Mouse (Mus musculus) lung, postnatal 0 days (tissue): ENCODE results near the gene Adgrg2.

Source experiments
- CTCF ChIP-seq: IDR thresholded peaks from 2 replicates; pipeline ENCODE4 v1.5.1; 2016; ENCODE audit warnings: antibody characterized with exemption, mild to moderate bottlenecking
- EP300 ChIP-seq: IDR thresholded peaks from 2 replicates; pipeline ENCODE4 v1.6.1; 2016; ENCODE audit warnings: antibody characterized with exemption, mild to moderate bottlenecking, control low read depth

GRCm38 (mm10) chrX:160390464-160390956, at the start of gene Adgrg2:
- TF ChIP-seq CTCF = no peak
- no peak for TF ChIP-seq EP300
